Mouse (Mus musculus): ENCODE measurements around the gene Rgs7. TPM values are rescaled to one million over a fixed set of nuclear protein-coding genes. Genes with fewer than 3 reads are reported as not detected.

Gene Rgs7
- 0.72 and 0.84 TPM in 2 replicates for polyA plus RNA-seq (2012; rRNA removed)

DNA sequence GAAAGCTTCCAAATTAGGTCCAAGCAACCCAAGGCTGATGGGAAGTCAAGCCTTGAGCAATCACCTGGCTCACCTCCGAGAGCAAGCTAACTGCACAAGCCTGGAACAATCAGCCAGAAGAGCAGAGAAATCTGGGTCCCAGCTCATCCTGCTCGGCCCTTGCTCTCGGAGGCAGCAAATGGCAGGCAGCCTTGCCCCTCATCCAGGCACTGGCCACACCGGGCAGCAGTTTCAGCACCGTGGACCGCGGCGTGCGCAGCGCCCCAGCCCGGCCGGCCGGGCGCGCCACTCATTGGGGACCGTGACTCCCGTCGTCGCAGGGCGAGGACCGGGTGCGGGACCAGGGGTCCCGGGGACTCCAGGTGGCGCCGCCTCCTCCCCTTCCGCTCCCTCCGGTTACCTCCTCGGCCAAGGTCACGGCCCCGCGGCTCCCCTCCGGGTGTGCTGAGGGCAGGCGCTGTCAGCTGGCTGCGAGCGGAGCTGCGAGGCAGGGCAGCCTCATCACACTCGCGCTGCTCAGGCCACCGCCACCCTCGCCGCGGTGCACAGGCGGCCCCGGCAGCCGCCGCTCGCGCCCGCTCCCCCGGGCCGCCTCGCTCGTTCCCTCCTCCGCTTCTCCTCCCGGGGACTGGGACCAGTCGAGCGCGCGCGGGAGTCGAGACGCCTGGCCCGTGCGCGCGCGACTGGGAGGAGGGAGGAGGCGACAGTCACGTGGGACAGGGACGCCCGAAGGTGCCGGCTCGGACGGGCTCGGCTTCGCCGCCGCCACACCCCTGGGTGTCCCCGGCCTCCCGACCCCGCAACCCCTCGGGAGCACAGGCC is at the start of gene Rgs7:
Gene Rgs7 (minus strand): TSS at position 640 of the 822 bp plus-strand sequence.
- DNase-seq (ENCODE audit: low spot score) = peak; percentile 39

- no peak for DNase-seq (ENCODE audit: low spot score)
These were observed 48.4 kb upstream of the Rgs7 start for GRCm38 (mm10) chr1:175540700-175541099.

DNA sequence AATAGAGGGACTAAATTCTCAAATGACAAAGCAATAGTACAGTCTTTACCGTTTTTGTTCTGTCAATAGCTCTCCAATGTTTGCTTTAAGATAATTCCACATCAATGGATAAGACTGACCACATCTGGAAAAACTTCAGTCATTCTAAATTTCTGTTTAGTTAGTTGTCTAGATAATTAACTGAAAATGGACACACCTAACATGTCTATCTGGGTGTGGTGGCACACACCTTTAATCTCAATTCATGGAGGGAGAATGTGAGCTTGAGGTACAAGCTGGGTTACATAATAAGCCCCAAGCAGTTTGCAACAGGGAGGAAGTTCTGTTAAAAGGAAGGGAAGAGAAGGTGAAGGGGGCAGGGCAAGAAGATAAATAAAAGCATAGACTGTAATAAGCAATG is 45.0 kb upstream of the Rgs7 start:
- no peak for DNase-seq (ENCODE audit: low spot score)

GRCm38 (mm10) chr1:175529858-175530257 is 37.6 kb upstream of the Rgs7 start:
- DNase-seq (ENCODE audit: low spot score) = no peak

GRCm38 (mm10) chr1:175524626-175525294 is 32.5 kb upstream of the Rgs7 start:
- DNase-seq (ENCODE audit: low spot score) = no peak

- no peak for DNase-seq (ENCODE audit: low spot score)
These were observed 31.3 kb upstream of the Rgs7 start for GRCm38 (mm10) chr1:175523572-175523971.

GRCm38 (mm10) chr1:175514543-175514942 is 22.2 kb upstream of the Rgs7 start:
- DNase-seq (ENCODE audit: low spot score) = no peak

DNA sequence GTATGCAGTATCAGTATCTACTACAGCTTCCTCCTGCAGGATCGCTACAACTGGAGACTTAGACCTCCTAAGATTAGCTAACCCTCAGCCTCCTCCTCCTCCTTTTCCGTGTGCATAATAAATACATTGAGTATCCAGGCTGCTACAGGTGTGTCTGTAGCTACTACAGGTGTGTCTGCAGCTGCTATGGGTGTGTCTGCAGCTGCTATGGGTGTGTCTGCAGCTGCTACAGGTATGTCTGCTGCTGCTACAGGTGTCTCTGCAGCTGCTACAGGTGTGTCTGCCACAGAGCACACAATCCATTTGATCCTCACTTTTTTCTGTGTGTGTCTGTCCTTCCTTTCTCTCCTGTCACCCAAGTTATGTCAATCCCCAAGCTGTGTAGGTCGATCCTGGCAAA is 19.9 kb upstream of the Rgs7 start:
- DNase-seq (ENCODE audit: low spot score) = no peak

GRCm38 (mm10) chr1:175509989-175510388 is 17.7 kb upstream of the Rgs7 start:
- DNase-seq (ENCODE audit: low spot score) = no peak

- DNase-seq (ENCODE audit: low spot score) = no peak
These were observed 363 bp upstream of the Rgs7 start for GRCm38 (mm10) chr1:175492683-175493043.

- DNase-seq (ENCODE audit: low spot score) = no peak
These were observed 814 bp downstream of the Rgs7 start for GRCm38 (mm10) chr1:175491511-175491860.

- DNase-seq (ENCODE audit: low spot score) = no peak
These were observed 7.2 kb downstream of the Rgs7 start for GRCm38 (mm10) chr1:175485109-175485508.

GRCm38 (mm10) chr1:175473060-175473459 is 19.2 kb downstream of the Rgs7 start:
- DNase-seq (ENCODE audit: low spot score) = no peak

GRCm38 (mm10) chr1:175469087-175469788 is 23.1 kb downstream of the Rgs7 start:
- no peak for DNase-seq (ENCODE audit: low spot score)

GRCm38 (mm10) chr1:175464566-175464965 is 27.7 kb downstream of the Rgs7 start:
- no peak for DNase-seq (ENCODE audit: low spot score)

GRCm38 (mm10) chr1:175462351-175462750 is 29.9 kb downstream of the Rgs7 start:
- DNase-seq (ENCODE audit: low spot score) = no peak

DNA sequence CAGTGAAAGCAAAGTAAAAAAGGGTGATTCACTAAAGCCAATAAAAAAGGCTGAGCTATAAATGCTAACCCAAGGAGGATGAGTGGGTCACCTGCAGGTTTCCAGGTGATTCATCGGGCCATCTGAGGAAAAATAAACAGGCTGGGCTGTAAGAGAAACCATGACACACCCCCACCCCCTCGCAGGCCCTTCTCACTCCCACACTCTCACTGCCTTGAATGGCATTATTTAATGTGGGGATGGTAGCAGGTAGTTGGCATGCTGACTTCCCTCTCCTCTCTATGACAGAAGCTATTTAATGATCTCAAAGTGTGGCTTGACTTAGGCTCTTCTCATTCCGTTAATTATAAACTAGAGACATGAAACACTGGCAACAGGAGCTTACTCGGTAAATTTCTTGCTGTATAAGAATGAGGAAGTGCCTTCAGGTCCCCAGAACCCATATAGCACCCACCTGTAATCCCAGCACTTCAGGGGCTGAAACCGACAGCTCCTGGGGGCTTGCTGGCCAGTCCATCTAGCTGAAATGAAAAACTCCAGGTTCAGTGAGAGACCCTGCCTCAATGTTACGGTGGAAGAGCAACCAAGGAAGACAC is 38.2 kb downstream of the Rgs7 start:
- DNase-seq (ENCODE audit: low spot score) = no peak

DNA sequence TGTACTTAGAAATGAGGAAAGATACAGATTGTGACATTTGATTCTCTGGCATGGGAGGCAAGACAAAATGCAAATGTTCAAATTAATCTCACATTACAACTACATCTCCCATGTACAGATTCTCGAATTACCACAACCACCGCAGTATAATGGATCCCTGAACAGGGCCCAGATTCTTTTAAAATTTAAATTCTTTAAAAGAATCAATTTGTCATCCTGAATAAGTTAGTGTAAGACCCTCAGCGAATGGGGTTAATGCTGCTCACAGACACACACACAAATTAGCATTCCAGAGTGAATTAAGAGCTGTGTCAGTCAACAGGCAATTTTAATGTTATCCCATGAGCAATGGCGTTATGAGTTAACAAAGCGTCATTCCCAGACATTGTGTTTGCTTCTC is 44.3 kb downstream of the Rgs7 start:
- no peak for DNase-seq (ENCODE audit: low spot score)

DNA sequence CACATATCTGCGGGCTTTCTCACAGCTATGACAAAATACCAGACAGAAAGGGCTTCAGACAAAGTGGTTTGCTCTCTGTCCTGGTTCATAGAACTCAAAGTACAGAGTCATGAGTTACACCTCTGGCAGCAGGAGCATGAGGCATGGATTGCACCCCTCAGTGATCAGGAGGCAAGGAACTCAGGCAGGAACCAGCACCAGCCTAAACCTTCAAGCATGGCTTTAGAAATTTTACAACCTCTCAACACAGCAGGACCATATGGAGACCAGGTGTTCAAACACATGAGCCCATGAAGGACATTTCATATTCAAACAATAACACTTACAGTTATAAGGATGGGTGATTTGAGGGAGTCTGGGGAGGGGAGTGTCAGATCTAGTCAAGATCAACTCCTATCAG is 49.4 kb downstream of the Rgs7 start:
- no peak for DNase-seq (ENCODE audit: low spot score)

- no peak for DNase-seq (ENCODE audit: low spot score)
These were observed 50.3 kb downstream of the Rgs7 start for GRCm38 (mm10) chr1:175442025-175442424.

DNA sequence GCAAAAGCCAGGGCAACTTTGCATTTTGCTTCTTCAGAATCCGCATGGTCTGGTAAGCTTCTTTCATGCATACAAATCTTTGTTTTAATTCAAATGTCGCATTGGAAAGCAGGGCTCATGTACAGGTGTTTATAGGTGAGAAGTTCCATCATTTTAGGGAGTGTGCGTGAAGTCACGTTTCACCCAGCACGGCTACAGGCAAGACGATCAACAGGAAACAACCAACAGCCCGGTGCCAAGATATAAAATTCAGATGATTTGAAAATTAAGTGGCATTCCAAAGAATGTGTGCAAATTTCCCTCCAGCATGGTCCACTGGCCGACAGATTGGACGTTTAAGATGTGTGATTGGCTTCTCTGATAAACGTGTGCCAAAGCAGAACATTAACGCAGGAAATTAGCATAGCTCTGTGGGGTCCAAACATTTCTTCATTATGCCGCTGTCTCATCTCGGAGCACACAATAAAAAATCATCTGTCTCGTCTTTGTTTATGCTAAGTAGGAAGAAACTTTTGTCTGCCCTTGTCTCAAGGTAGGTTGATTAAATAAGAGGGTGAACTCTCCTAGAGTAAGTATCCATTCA is 58.6 kb downstream of the Rgs7 start:
- no peak for DNase-seq (ENCODE audit: low spot score)

GRCm38 (mm10) chr1:175433128-175433527 is 59.2 kb downstream of the Rgs7 start:
- DNase-seq (ENCODE audit: low spot score) = no peak

All from urinary bladder, adult 2 months (tissue).